Mouse (Mus musculus) bone marrow, adult 2 months (tissue): ENCODE data around the gene Hspa8. TPM values are rescaled to one million over a fixed set of nuclear protein-coding genes. Genes with fewer than 3 reads are reported as not detected.
"Not testable (repeated sequence)": the region's sequence is repeated elsewhere in the genome, so short reads cannot be mapped to it uniquely, and the experiment has no call there.

ENCODE experiments used
- H3K27ac ChIP-seq: fragments of 200-500 bp; 2 replicates; pipeline ENCODE4 v1.5.1; 2012; ENCODE audit warnings: low read depth, mild to moderate bottlenecking, control low read depth, inconsistent platforms, low read length; ENCODE audit not compliant: control insufficient read depth, poor library complexity, insufficient read depth
- H3K4me1 ChIP-seq: fragments of 200-500 bp; 2 replicates; pipeline ENCODE4 v1.6.1; 2011; ENCODE audit warnings: low read length; ENCODE audit not compliant: control insufficient read depth, insufficient read depth
- H3K4me3 ChIP-seq: fragments of 200-500 bp; replicated peaks from 2 replicates; pipeline ENCODE3; 2011; ENCODE audit warnings: mild to moderate bottlenecking, low read depth, low read length, control low read depth; ENCODE audit not compliant: control insufficient read depth
- CTCF ChIP-seq: fragments of 200-500 bp; IDR thresholded peaks from 2 replicates; pipeline ENCODE4 v1.5.1; 2011; ENCODE audit warnings: low read length, control low read depth; ENCODE audit not compliant: control insufficient read depth, insufficient read depth
- POLR2A ChIP-seq: fragments of 200-500 bp; IDR thresholded peaks from 2 replicates; pipeline ENCODE4 v1.6.1; 2011; ENCODE audit warnings: low read depth, mild to moderate bottlenecking, control low read depth, low read length, borderline replicate concordance; ENCODE audit not compliant: control insufficient read depth
- WGBS: fragments of 180-500 bp; shearing (Covaris S2); methylation state at CpG from one replicate; pipeline ENCODE4 v1.1.7; 2018; 5-methylcytosine and 5-hydroxymethylcytosine counted together
- polyA plus RNA-seq: library from polyadenylated mRNA; stranded (reverse); fragments of >200 nt; gene quantifications from 2 replicates; pipeline ENCODE4 v1.2.4, GENCODE M21; 2011; ENCODE audit warnings: low replicate concordance; ENCODE audit not compliant: missing spikeins, insufficient read depth, insufficient read length

Gene Hspa8
- polyA plus RNA-seq, 1 experiment: 805 TPM

DNA sequence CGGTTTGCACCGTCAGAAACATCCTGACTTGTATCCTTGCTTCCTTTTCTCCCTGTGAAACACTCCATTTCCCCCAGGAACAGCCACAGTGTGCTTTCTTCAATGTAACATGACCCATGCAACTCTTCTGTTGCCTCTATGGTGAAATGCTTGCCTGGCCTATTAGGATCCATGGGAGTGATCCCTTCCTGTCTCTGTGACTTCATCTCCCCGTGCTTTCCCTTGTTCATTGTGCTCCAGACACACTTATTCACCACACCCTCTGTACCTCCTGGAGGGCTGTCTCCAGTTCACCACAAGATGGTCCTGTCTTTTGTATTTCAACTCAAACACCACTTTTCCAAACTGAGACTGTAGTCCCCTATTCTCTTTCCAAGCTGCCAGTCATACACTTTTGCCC lies 20.7 kb upstream of the Hspa8 start:
- peaks cover 4% of the 10 kb centered on the region; the same call in 1 of the 2 replicates for H3K4me1 ChIP-seq
- H3K27ac ChIP-seq: no peak overlapping the region
- H3K4me3 ChIP-seq: no peak overlapping the region
- no peak for TF ChIP-seq CTCF
- no peak for TF ChIP-seq POLR2A
- WGBS: 76% methylated on average over 3 of the region's 3 CpGs

DNA sequence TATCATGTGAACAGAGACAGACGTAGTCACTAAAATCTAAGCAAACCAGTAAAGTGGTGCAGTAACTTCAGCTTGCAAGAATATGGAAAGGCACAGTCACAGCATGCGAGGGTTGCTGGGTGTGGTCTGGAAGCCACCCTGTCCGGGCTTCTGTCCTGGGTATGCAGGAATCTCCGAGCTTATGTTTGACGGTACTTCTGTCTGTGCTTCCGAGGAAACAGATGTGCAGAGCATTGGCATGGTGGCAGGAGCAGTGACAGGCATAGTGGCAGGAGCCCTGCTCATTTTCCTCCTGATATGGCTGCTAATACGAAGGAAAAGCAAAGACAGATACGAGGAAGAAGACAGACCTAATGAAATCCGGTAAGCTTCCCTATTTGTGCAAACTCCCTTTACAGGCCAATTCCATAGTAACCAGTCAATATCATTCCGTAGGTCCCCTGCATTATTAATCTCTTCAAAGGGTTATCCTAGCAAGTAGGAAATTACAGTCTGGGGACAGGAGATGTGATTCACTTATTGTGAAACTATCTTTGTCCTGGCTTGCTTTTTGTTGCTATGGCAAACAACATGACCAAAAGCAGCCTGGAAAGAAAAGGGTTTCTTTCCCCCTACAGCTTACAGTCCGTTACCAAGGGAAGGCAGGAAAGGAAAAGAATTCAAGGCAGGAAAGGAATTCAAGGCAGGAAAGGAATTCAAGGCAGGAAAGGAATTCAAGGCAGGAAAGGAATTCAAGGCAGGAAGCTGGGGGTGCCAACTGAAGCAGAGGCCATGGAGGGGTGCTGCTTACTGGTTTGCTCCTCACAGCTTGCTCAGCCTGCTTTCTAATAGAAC lies 19.7 kb upstream of the Hspa8 start:
- H3K4me1 ChIP-seq: peaks cover 4% of the 10 kb centered on the region; the same call in 1 of the 2 replicates
- peak overlapping the region; percentile 42; the same call in 1 of the 2 replicates for H3K27ac ChIP-seq
- TF ChIP-seq CTCF: no peak
- TF ChIP-seq POLR2A: no peak
- H3K4me3 ChIP-seq: no peak overlapping the region
- 74% methylated on average over 11 of the region's 11 CpGs for WGBS

DNA sequence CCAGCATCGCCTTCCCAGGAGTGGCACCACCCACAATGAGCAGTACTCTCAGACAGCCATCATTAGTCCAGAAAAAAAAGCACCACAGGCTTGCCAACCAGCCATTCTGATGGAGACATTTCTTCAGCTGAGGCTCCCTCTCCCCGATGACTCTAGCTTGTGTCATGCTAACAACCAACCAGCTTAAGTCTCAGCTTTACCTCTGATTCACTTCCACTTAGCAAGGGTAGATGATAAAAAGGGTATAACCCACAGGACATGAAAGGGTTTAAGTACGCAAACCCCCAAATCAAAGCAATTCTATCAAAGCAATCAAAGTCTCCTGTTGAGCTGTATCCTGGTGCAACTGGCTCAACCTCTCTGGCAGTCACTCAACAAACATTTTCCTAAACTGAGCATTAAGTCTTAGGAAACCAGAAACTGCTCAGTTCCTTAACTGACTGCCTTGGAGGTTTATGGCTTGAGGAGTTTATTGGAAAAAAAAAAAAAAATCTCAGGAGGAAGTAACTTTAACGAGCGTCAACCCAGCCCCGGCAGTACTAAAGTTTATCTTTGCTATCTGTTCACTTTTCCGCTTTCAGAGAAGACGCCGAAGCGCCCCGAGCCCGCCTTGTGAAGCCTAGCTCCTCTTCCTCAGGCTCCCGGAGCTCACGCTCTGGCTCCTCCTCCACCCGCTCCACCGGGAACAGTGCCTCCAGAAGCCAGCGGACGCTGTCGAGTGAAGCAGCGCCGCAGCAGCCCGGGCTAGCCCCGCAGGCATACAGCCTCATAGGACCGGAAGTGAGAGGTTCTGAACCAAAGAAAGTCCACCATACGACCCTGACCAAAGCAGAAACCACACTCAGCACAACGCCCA lies 18.8 kb upstream of the Hspa8 start:
- WGBS: 11% methylated on average over 26 of the region's 26 CpGs
- peak overlapping the region; percentile 25 for H3K4me3 ChIP-seq
- no peak; the same call in 1 of the 2 replicates for TF ChIP-seq POLR2A
- TF ChIP-seq CTCF: no peak
- peaks cover 4% of the 10 kb centered on the region; the same call in 1 of the 2 replicates for H3K4me1 ChIP-seq
- H3K27ac ChIP-seq: peak overlapping the region; percentile 92

DNA sequence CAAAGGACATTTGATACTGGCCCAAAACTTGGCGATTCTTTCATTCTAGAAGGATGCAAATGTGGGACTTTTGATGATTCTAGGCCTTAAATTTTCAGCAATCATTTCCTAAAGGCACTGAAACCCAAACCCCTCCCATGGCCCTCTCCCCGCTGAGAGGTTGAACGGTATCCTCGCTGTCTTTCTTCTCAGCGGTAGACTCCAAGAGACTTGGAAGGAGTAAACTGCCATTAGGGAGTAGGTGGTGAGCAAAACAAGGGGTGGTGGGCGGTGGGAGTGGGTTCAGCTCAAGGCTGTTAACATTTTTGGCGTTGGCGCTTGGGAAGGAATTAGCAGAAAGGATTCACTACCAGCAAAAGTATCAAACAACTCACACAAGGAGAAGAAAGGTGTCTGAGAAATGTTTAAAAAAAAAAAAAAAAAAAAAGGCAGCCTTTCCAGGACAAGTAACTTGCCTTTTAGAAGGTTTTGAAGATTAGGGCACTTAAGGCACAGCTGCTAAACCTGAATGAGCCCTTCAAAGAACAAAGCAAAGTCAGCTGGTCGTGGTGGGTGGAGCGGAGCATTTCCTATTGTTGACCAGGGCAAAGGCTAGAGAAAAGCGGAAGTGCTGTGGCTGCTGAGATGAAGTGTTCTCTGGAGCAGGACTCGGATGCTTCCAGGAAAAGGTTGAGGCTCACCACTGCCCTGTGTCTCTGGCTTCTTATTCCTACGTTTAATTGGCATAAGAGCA lies 17.0 kb upstream of the Hspa8 start:
- no peak for TF ChIP-seq POLR2A
- TF ChIP-seq CTCF: no peak
- H3K4me1 ChIP-seq: peaks cover 4% of the 10 kb centered on the region; the same call in 1 of the 2 replicates
- H3K4me3 ChIP-seq: no peak overlapping the region
- 28% methylated on average over 13 of the region's 13 CpGs for WGBS
- peak overlapping the region; percentile 32; the same call in 1 of the 2 replicates for H3K27ac ChIP-seq

DNA sequence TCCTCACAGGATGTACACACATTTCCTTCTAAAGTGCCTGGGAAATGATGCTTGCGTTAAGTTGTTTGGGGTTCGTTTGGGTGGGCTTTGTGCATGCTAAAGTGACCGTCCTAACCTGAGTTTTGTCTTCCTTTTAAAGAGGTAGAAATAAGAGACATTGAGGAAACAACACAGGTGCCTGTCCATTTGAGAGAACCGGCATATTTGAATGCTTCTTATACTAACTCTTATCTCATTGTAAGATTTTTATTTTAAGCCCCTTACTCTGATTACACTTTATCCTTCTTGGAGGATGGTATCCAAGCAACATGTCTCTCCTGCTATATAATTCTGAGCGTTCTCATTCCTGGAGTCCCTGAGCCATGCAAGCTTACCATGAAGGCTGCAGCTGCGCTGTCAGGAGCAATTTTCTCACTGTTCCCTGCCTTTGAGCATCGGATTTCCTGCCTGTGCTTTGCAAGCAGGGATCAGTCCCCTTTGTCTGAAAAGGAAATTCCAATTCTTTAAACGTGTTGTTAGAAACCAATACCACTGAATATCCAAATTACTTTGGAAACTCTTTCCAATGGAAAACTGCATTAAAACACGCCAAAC lies 16.3 kb upstream of the Hspa8 start:
- H3K4me1 ChIP-seq: peaks cover 4% of the 10 kb centered on the region; the same call in 1 of the 2 replicates
- 36% methylated on average over 9 of the region's 9 CpGs for WGBS
- no peak overlapping the region for H3K27ac ChIP-seq
- TF ChIP-seq POLR2A (no peak), CTCF (no peak)
- no peak overlapping the region for H3K4me3 ChIP-seq

DNA sequence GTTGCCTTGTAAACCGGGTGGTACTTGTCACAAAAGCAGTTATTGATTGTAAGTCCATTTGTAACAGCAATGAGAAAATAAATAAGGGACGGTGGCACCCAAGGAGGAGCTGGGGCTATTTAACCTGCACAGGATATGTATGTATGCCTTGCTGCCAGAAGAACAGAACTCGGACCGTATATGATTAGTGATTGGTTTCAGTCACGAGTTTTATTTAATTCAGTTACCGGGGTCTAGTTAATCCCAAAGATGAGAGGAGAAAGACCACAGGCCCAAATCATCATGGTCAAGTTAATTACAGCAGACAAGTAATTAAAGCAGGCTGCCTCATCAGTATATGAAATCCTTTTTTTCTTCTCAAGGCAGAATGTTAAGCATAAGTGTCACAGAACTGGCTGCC lies 15.3 kb upstream of the Hspa8 start:
- Histone ChIP-seq H3K4me3 (no peak overlapping the region), H3K4me1 (peaks cover 4% of the 10 kb centered on the region; the same call in 1 of the 2 replicates), H3K27ac (no peak overlapping the region)
- TF ChIP-seq POLR2A: no peak
- TF ChIP-seq CTCF: no peak
- 80% methylated on average over 6 of the region's 6 CpGs for WGBS

DNA sequence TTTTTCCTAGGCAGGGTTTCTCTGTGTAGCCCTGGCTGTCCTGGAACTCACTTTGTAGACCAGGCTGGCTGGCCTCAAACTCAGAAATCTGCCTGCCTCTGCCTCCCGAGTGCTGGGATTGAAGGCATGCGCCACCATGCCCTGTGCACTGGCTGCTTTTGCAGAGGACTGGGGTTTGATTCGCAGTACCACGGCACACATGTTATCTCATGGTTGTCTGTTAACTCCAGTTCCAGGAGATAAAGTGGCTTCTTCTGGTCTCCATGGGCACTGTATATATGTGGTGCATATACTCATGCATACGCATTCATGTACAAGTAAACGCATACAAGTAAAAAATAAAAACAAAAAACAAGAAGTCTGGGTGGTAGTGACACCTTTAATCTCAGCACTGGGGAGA lies 14.0 kb upstream of the Hspa8 start:
- 78% methylated on average over 6 of the region's 6 CpGs for WGBS
- H3K27ac ChIP-seq, H3K4me3 ChIP-seq, H3K4me1 ChIP-seq: not testable (repeated sequence)
